Mouse (Mus musculus): ENCODE results near the gene Gmcl1. TPM values are rescaled to one million over a fixed set of nuclear protein-coding genes. Genes with fewer than 3 reads are reported as not detected.

The Gmcl1 gene
- polyA plus RNA-seq, 1 experiment: 6.6 TPM

DNA sequence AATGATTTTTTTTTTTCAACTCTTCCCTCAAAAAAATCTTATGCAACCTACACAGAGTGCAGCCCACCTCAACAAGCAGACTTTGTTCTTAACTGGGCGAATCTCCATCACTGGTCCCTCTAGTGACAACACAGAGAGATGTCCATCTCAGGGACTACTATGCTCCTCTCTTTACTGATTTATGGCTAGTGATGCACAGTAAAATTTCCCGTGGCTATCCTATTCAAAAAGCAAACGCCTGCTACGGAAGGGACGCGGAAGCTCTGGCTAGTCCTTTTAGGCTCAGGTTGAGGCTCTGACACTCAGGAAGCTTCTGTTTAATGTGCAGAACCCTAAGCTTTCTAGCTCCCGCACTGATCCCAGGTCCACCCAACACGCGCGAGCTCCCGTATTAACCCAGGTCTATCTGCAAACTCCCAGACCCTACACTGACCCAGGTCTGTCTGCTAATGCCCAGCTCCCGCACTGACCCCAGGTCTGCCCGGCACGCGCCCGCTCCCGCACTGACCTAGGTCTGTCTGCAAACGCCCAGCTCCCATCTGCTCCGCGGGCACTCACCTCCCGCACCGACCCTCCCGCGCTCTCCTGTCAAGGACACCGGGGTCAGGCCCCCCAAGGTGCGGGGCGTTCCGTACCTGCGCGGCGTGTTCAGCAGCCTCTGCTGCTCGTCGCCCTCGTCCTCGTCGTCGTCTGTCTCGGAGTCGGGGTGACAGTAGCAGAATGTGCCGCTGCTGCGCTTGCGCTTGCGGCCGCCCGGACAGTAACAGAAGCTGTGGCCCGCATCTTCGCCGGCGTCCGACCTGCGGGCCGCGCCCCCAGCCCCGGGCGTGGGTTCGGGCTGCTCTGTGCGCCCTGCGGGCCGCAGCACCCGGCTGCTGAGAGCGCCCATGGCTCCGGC is 658 bp downstream of the Gmcl1 start:
- H3K79me3 ChIP-seq (ENCODE audit: low read depth): peaks cover 7% of the 10 kb centered on the region
- H3K36me3 ChIP-seq (ENCODE audit: control insufficient read depth, insufficient read depth): peaks cover 21% of the 10 kb centered on the region
- peak overlapping the region; percentile 84 for H3K4me3 ChIP-seq (ENCODE audit: insufficient read depth, poor library complexity, severe bottlenecking)
- TF ChIP-seq FOSL1 (IDR thresholded peaks at IDR 0.05; ENCODE audit: insufficient read depth, low read length, poor library complexity, severe bottlenecking) (no peak), USF1 (IDR thresholded peaks at IDR 0.05; ENCODE audit: low read depth) (no peak), MAX (IDR thresholded peaks at IDR 0.05) (no peak), CEBPB (IDR thresholded peaks at IDR 0.05; ENCODE audit: low read depth) (no peak), MYOD1 (IDR thresholded peaks at IDR 0.05; ENCODE audit: control insufficient read depth, insufficient read length, low read depth) (no peak), CTCF (IDR thresholded peaks at IDR 0.05; ENCODE audit: control insufficient read depth, insufficient read depth, insufficient read length) (no peak), MYOG (IDR thresholded peaks at IDR 0.05; ENCODE audit: control insufficient read depth, extremely low read depth, insufficient read length) (no peak)
- peaks cover 50% of the 10 kb centered on the region for H3K79me2 ChIP-seq (ENCODE audit: control insufficient read depth, insufficient read depth)
- H3ac ChIP-seq (ENCODE audit: control insufficient read depth, insufficient read length, low read depth): peak overlapping the region; percentile 84
- H3K27me3 ChIP-seq (ENCODE audit: control insufficient read depth, insufficient read depth, insufficient read length): no peaks in the 10 kb centered on the region

DNA sequence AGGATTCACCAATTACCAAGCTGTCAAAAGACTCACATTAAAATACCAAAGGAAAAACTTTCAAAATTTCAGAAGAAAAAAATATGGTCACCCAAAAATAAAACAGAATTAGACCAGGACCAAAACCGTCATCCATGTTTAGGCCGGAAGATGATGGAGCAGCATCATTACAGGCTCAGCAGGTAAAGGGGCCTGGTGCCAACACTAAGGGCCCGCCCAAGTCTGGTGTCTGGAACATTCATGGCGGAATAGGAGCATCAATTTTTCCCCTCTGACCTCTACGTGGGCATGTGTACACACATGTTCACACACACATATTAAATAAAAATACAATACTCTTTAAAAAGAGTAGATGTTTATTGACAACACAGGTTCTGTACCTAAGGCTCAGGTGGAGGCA is 4.5 kb downstream of the Gmcl1 start:
- H3K27me3 ChIP-seq (ENCODE audit: control insufficient read depth, insufficient read depth, insufficient read length): no peaks in the 10 kb centered on the region
- no peaks in the 10 kb centered on the region for H3K36me3 ChIP-seq (ENCODE audit: control insufficient read depth, insufficient read depth)
- TF ChIP-seq MYOG (IDR thresholded peaks at IDR 0.05; ENCODE audit: control insufficient read depth, extremely low read depth, insufficient read length) (no peak), CTCF (IDR thresholded peaks at IDR 0.05; ENCODE audit: control insufficient read depth, insufficient read depth, insufficient read length) (no peak), FOSL1 (IDR thresholded peaks at IDR 0.05; ENCODE audit: insufficient read depth, low read length, poor library complexity, severe bottlenecking) (no peak), MYOD1 (IDR thresholded peaks at IDR 0.05; ENCODE audit: control insufficient read depth, insufficient read length, low read depth) (no peak), USF1 (IDR thresholded peaks at IDR 0.05; ENCODE audit: low read depth) (no peak)
- no peak overlapping the region for H3K4me3 ChIP-seq (ENCODE audit: insufficient read depth, poor library complexity, severe bottlenecking)
- H3K79me3 ChIP-seq (ENCODE audit: low read depth): peaks cover 13% of the 10 kb centered on the region
- no peak overlapping the region for H3ac ChIP-seq (ENCODE audit: control insufficient read depth, insufficient read length, low read depth)
- H3K79me2 ChIP-seq (ENCODE audit: control insufficient read depth, insufficient read depth): peaks cover 64% of the 10 kb centered on the region

DNA sequence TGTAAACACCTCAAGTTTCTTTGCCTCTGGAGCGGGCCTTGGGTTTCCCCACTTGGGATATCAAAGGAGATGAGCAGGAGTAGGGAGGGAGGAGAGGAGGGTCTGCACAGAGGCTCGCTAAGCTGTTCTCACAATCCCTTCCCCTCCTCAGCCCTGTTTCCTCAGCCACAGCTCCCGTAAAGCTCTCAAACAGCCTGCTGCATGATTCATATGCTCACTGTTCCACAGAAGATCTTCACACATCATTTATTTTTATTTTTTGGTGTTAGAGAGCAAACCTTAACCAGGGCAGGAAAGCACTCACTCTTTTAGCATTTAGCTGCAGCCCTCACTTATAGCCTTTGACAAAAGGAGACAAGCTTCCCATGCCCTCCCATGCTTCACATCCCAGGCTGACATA is 11.2 kb downstream of the Gmcl1 start:
- Histone ChIP-seq H3K27me3 (ENCODE audit: control insufficient read depth, insufficient read depth, insufficient read length) (no peaks in the 10 kb centered on the region), H3K36me3 (ENCODE audit: control insufficient read depth, insufficient read depth) (no peaks in the 10 kb centered on the region), H3ac (ENCODE audit: control insufficient read depth, insufficient read length, low read depth) (no peak overlapping the region), H3K79me2 (ENCODE audit: control insufficient read depth, insufficient read depth) (peaks cover 8% of the 10 kb centered on the region), H3K79me3 (ENCODE audit: low read depth) (peaks cover 5% of the 10 kb centered on the region), H3K4me3 (ENCODE audit: insufficient read depth, poor library complexity, severe bottlenecking) (no peak overlapping the region)
- TF ChIP-seq MYOD1 (IDR thresholded peaks at IDR 0.05; ENCODE audit: control insufficient read depth, insufficient read length, low read depth) (no peak), MYOG (IDR thresholded peaks at IDR 0.05; ENCODE audit: control insufficient read depth, extremely low read depth, insufficient read length) (no peak), CTCF (IDR thresholded peaks at IDR 0.05; ENCODE audit: control insufficient read depth, insufficient read depth, insufficient read length) (no peak), MAX (IDR thresholded peaks at IDR 0.05) (no peak), CEBPB (IDR thresholded peaks at IDR 0.05; ENCODE audit: low read depth) (no peak), USF1 (IDR thresholded peaks at IDR 0.05; ENCODE audit: low read depth) (no peak), FOSL1 (IDR thresholded peaks at IDR 0.05; ENCODE audit: insufficient read depth, low read length, poor library complexity, severe bottlenecking) (no peak)

DNA sequence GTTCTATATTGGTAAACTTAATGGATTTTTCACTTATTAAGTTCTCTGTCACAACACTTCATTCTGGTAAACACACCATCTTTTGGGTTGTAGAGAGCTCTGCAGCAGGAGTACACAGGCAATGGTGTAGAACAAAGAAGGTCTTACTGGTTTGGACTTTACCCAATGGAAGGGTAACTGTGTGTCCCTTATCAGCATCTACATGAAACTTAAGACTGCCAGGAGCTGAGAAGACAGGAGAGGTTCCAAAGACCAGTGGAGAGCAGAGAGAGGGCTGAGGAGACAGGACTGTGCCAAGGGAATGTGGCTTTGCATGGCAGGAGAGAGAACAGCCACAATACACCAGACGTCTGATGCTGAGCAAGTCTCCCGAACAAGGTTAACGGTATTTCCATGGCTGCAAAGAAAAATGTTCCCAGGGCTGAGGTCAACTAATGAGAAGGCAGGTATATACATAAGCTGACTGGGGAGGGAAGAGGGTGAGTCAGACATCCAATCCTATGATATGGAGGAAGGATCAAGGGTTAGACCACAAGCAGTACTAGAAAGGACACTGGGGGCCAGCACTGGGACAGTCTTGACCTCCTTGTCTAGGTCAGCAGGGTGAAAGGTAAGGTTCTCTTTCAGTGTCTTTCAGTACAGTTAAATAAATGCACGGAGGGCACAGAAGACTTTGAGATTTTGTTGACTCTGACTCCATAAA is 25.0 kb downstream of the Gmcl1 start:
- no peak overlapping the region for H3ac ChIP-seq (ENCODE audit: control insufficient read depth, insufficient read length, low read depth)
- H3K79me3 ChIP-seq (ENCODE audit: low read depth): no peaks in the 10 kb centered on the region
- H3K79me2 ChIP-seq (ENCODE audit: control insufficient read depth, insufficient read depth): no peaks in the 10 kb centered on the region
- no peaks in the 10 kb centered on the region for H3K27me3 ChIP-seq (ENCODE audit: control insufficient read depth, insufficient read depth, insufficient read length)
- TF ChIP-seq FOSL1 (IDR thresholded peaks at IDR 0.05; ENCODE audit: insufficient read depth, low read length, poor library complexity, severe bottlenecking): no peak
- TF ChIP-seq MYOG (IDR thresholded peaks at IDR 0.05; ENCODE audit: control insufficient read depth, extremely low read depth, insufficient read length): no peak
- no peak for TF ChIP-seq USF1 (IDR thresholded peaks at IDR 0.05; ENCODE audit: low read depth)
- TF ChIP-seq CTCF (IDR thresholded peaks at IDR 0.05; ENCODE audit: control insufficient read depth, insufficient read depth, insufficient read length): no peak
- TF ChIP-seq MAX (IDR thresholded peaks at IDR 0.05): no peak
- no peak for TF ChIP-seq CEBPB (IDR thresholded peaks at IDR 0.05; ENCODE audit: low read depth)
- TF ChIP-seq MYOD1 (IDR thresholded peaks at IDR 0.05; ENCODE audit: control insufficient read depth, insufficient read length, low read depth): no peak
- no peak overlapping the region for H3K4me3 ChIP-seq (ENCODE audit: insufficient read depth, poor library complexity, severe bottlenecking)
- H3K36me3 ChIP-seq (ENCODE audit: control insufficient read depth, insufficient read depth): peaks cover 44% of the 10 kb centered on the region

DNA sequence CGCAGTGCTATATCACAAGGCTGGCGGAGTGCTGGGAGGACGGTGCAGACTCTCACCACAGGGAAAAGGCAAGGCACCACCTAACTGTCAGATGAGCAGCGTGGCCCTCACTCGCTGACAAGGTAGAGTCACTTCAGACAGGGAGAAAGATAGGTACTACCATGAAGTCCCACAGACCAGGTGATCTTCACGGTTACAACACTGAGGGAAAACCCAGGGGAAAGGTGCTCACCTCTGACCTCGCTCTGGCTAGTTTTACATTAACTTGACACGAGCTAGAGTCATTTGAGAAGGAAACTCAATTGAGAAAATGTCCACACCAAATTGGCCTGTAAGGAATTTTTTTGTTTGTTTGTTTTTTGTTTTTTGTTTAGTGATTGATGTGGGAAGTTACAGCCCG is 30.6 kb downstream of the Gmcl1 start:
- Histone ChIP-seq H3K27me3 (ENCODE audit: control insufficient read depth, insufficient read depth, insufficient read length) (no peaks in the 10 kb centered on the region), H3K4me3 (ENCODE audit: insufficient read depth, poor library complexity, severe bottlenecking) (no peak overlapping the region), H3K79me3 (ENCODE audit: low read depth) (no peaks in the 10 kb centered on the region), H3ac (ENCODE audit: control insufficient read depth, insufficient read length, low read depth) (no peak overlapping the region), H3K36me3 (ENCODE audit: control insufficient read depth, insufficient read depth) (peaks cover 58% of the 10 kb centered on the region), H3K79me2 (ENCODE audit: control insufficient read depth, insufficient read depth) (no peaks in the 10 kb centered on the region)
- TF ChIP-seq USF1 (IDR thresholded peaks at IDR 0.05; ENCODE audit: low read depth) (no peak), MYOG (IDR thresholded peaks at IDR 0.05; ENCODE audit: control insufficient read depth, extremely low read depth, insufficient read length) (no peak), CEBPB (IDR thresholded peaks at IDR 0.05; ENCODE audit: low read depth) (no peak), MAX (IDR thresholded peaks at IDR 0.05) (no peak), MYOD1 (IDR thresholded peaks at IDR 0.05; ENCODE audit: control insufficient read depth, insufficient read length, low read depth) (no peak), CTCF (IDR thresholded peaks at IDR 0.05; ENCODE audit: control insufficient read depth, insufficient read depth, insufficient read length) (no peak), FOSL1 (IDR thresholded peaks at IDR 0.05; ENCODE audit: insufficient read depth, low read length, poor library complexity, severe bottlenecking) (no peak)

Data from C2C12 (cell line).